In the genomic region with DNA sequence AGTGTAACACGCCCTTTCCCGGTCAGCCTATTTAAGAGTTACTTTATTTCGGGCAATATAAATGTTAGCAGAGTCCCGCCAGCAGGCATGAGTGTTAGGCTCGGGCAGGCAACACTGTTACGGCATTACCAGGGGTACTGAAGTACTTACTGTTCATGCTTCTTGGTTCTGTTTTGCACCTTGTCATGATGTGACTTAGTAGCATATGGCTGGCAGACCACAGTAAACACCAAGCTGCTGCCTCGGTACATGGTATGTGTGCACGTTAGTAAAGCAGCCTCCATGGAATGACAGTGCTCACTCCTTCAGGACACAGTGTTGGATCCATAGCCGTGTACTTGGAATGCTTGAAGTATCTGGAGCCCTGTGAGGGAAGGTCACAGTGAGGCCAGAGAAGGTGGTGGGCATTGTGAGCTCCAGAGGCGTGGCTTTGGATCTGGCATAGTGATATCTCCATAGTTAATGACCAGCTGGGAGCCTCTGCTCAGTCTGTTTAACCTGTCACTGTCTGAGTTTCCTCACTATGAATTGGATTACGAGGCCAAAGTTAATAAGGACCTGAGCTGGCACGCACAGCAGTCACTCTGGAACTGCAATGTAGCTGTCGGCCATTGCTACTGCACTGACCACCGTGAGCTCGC, we compare ENCODE assay signal across 19 mouse cellular contexts. TPM values are rescaled to one million over a fixed set of nuclear protein-coding genes. Genes with fewer than 3 reads are reported as not detected.
DNase-seq lines count a peak whose midpoint lies in the region; ATAC-seq and TF ChIP-seq lines count a peak whose summit lies in the region.
"Had no signal": no experiment of that assay in that cellular context is flagged by ENCODE, and none has a peak within 500 bp of the region (broad histone marks: within the 10 kb centered on the region; RNA-seq: fewer than 3 reads in every experiment).

No protein-coding gene starts in this region.

- no peak for TF ChIP-seq CTCF in forebrain, postnatal 0 days (IDR thresholded peaks at IDR 0.05; ENCODE audit: low read depth)

- ATAC-seq in forebrain, embryonic 13.5 days = peak; percentile 43; the same call in 1 of the 2 replicates
- no peak for ATAC-seq in forebrain, postnatal 0 days
- peak; percentile 49 for ATAC-seq in hindbrain, embryonic 15.5 days (ENCODE audit: low FRiP score, low read depth)
- ATAC-seq: lung, postnatal 0 days; Patski had no signal

- H3K4me1 ChIP-seq in forebrain, embryonic 13.5 days = peaks cover 62% of the 10 kb centered on the region
- peaks cover 8% of the 10 kb centered on the region for H3K4me1 ChIP-seq in forebrain, postnatal 0 days (ENCODE audit: insufficient read depth)
- H3K4me1 ChIP-seq in hindbrain, embryonic 15.5 days (replicated peaks) = peaks cover 57% of the 10 kb centered on the region
- H3K4me1 ChIP-seq in hindbrain, embryonic 10.5 days (replicated peaks) = peaks cover 46% of the 10 kb centered on the region

- H3K4me2 ChIP-seq in forebrain, embryonic 13.5 days = no peak overlapping the region
- no peak overlapping the region for H3K4me2 ChIP-seq in forebrain, postnatal 0 days (ENCODE audit: low read depth)
- no peak overlapping the region for H3K4me2 ChIP-seq in hindbrain, embryonic 15.5 days
- H3K4me2 ChIP-seq: neural tube, embryonic 13.5 days had no signal

- H3K36me3 ChIP-seq in forebrain, embryonic 13.5 days (ENCODE audit: poor library complexity, severe bottlenecking) = no peaks in the 10 kb centered on the region
- H3K36me3 ChIP-seq in forebrain, postnatal 0 days (ENCODE audit: insufficient read depth) = no peaks in the 10 kb centered on the region
- H3K36me3 ChIP-seq in hindbrain, embryonic 15.5 days = no peaks in the 10 kb centered on the region
- no peaks in the 10 kb centered on the region for H3K36me3 ChIP-seq in hindbrain, embryonic 10.5 days
- H3K36me3 ChIP-seq: neural tube, embryonic 13.5 days had no signal

- DNase-seq in forebrain, postnatal 0 days = no peak
- no peak for DNase-seq in hindbrain, embryonic 10.5 days (ENCODE audit: low spot score)
- DNase-seq in ZHBTc4 (ENCODE audit: low read depth, low spot score) = peak; percentile 35
- peak; percentile 39 for DNase-seq in kidney, postnatal 10 days
- DNase-seq in embryo, embryonic 9.5 days (ENCODE audit: extremely low spot score) = no peak
- DNase-seq in thymus, postnatal 4 days = no peak
- DNase-seq: adrenal gland, postnatal 25 days; cerebellum, adult 18-20 months; cerebellum, postnatal 25 days; heart, adult 11 months; midbrain, embryonic 14.5 days; right cerebral cortex, adult 18-20 months; thymus, postnatal 14 days had no signal

- 78% methylated on average over 15 of the region's 15 CpGs for WGBS in forebrain, embryonic 13.5 days
- WGBS in forebrain, postnatal 0 days = 62% methylated on average over 15 of the region's 15 CpGs
- WGBS in hindbrain, embryonic 15.5 days = 73% methylated on average over 15 of the region's 15 CpGs
- 89% methylated on average over 15 of the region's 15 CpGs for whole genome bisulfite sequencing in hindbrain, embryonic 10.5 days

- no peak overlapping the region for H3K9ac ChIP-seq in forebrain, embryonic 13.5 days
- no peak overlapping the region for H3K9ac ChIP-seq in forebrain, postnatal 0 days
- H3K9ac ChIP-seq in hindbrain, embryonic 15.5 days = no peak overlapping the region
- H3K9ac ChIP-seq: neural tube, embryonic 13.5 days had no signal

- no peaks in the 10 kb centered on the region for H3K27me3 ChIP-seq in forebrain, embryonic 13.5 days
- no peaks in the 10 kb centered on the region for H3K27me3 ChIP-seq in forebrain, postnatal 0 days (ENCODE audit: insufficient read depth, low read length)
- no peaks in the 10 kb centered on the region for H3K27me3 ChIP-seq in hindbrain, embryonic 15.5 days
- no peaks in the 10 kb centered on the region for H3K27me3 ChIP-seq in hindbrain, embryonic 10.5 days (ENCODE audit: insufficient read depth, poor library complexity, severe bottlenecking)
- H3K27me3 ChIP-seq: neural tube, embryonic 13.5 days; Patski had no signal

- H3K4me3 ChIP-seq in forebrain, embryonic 13.5 days = no peak overlapping the region
- no peak overlapping the region for H3K4me3 ChIP-seq in forebrain, postnatal 0 days (ENCODE audit: low read depth, low read length)
- no peak overlapping the region for H3K4me3 ChIP-seq in hindbrain, embryonic 15.5 days
- H3K4me3 ChIP-seq in hindbrain, embryonic 10.5 days = no peak overlapping the region
- H3K4me3 ChIP-seq: embryonic facial prominence, embryonic 10.5 days; neural tube, embryonic 13.5 days had no signal

- peak overlapping the region; percentile 20; the same call in 1 of the 2 replicates for H3K27ac ChIP-seq in forebrain, embryonic 13.5 days
- H3K27ac ChIP-seq in forebrain, postnatal 0 days (ENCODE audit: low read depth, low read length) = no peak overlapping the region
- no peak overlapping the region for H3K27ac ChIP-seq in hindbrain, embryonic 15.5 days (replicated peaks)
- H3K27ac ChIP-seq in hindbrain, embryonic 10.5 days = no peak overlapping the region
- H3K27ac ChIP-seq: embryonic facial prominence, embryonic 10.5 days; neural tube, embryonic 13.5 days had no signal

- no peaks in the 10 kb centered on the region for H3K9me3 ChIP-seq in forebrain, embryonic 13.5 days (replicated peaks)
- no peaks in the 10 kb centered on the region for H3K9me3 ChIP-seq in forebrain, postnatal 0 days (ENCODE audit: low read length)
- H3K9me3 ChIP-seq in hindbrain, embryonic 15.5 days = no peaks in the 10 kb centered on the region
- no peaks in the 10 kb centered on the region for H3K9me3 ChIP-seq in hindbrain, embryonic 10.5 days
- H3K9me3 ChIP-seq: embryonic facial prominence, embryonic 10.5 days; neural tube, embryonic 13.5 days had no signal

RNA-seq across cellular contexts. Expression of a gene that starts 36.1 kb away (rescaled TPM):
- 17.8 and 18.6 TPM in 2 replicates for polyA plus RNA-seq in forebrain, embryonic 13.5 days (2015; fragmentation: Nextera tagmentation; extraction: Ambion mirVana)
- 27.9 and 31.0 TPM in 2 replicates for total RNA-seq in forebrain, postnatal 0 days (2014; rRNA removed)
- polyA plus RNA-seq in forebrain, postnatal 0 days (2015; fragmentation: Nextera tagmentation; extraction: Ambion mirVana) = 9.1 and 12.5 TPM in 2 replicates
- 13.7 and 14.7 TPM in 2 replicates for polyA plus RNA-seq in hindbrain, embryonic 15.5 days (2015; fragmentation: Nextera tagmentation; extraction: Ambion mirVana)
- polyA plus RNA-seq in hindbrain, embryonic 10.5 days (2016; fragmentation: Nextera tagmentation; extraction: Ambion mirVana) = 10.3 and 11.0 TPM in 2 replicates

Comparison
In these comparisons a context has a peak if more than half of its experiments do, and no peak if none do; other contexts are left out.
1. DNase-seq: peak in ZHBTc4 (single experiment) and kidney, postnatal 10 days (single experiment); none in forebrain, postnatal 0 days (single experiment), hindbrain, embryonic 10.5 days (single experiment), embryo, embryonic 9.5 days (single experiment) and thymus, postnatal 4 days (single experiment).